ENCODE assay signal across 20 mouse cellular contexts in genomic region chr14:47646696-47647516, GRCm38 (mm10). TPM values are rescaled to one million over a fixed set of nuclear protein-coding genes. Genes with fewer than 3 reads are reported as not detected.
DNase-seq lines count a peak whose midpoint lies in the region; ATAC-seq and TF ChIP-seq lines count a peak whose summit lies in the region.
"Had no signal": no experiment of that assay in that cellular context is flagged by ENCODE, and none has a peak within 500 bp of the region (broad histone marks: within the 10 kb centered on the region; RNA-seq: fewer than 3 reads in every experiment).

No protein-coding gene starts in this region.

- H3K4me3 ChIP-seq in liver, adult 2 months (ENCODE audit: insufficient read depth, low read depth, low read length): no peak overlapping the region
- no peak overlapping the region for H3K4me3 ChIP-seq in liver, postnatal 0 days (ENCODE audit: low read depth, low read length)
- no peak overlapping the region for H3K4me3 ChIP-seq in ES-E14 (ENCODE audit: insufficient read depth in 1 of 2, low read depth in 1 of 2, low read length in 2 of 2, poor library complexity in 1 of 2, severe bottlenecking in 1 of 2)
- H3K4me3 ChIP-seq: embryonic facial prominence, embryonic 15.5 days; erythroblast, embryonic 14.5 days; forebrain, embryonic 10.5 days; heart, embryonic 15.5 days; hindbrain, embryonic 13.5 days had no signal

- TF ChIP-seq EP300 in liver, postnatal 0 days (IDR thresholded peaks at IDR 0.05; ENCODE audit: low read depth): no peak

- peak overlapping the region; percentile 44; the same call in 1 of the 2 replicates for H3K27ac ChIP-seq in liver, adult 2 months (replicated peaks; ENCODE audit: insufficient read depth, low read depth, low read length)
- no peak overlapping the region for H3K27ac ChIP-seq in liver, postnatal 0 days (ENCODE audit: low read depth)
- peak overlapping the region; percentile 95 for H3K27ac ChIP-seq in ES-E14 (ENCODE audit: insufficient read depth, low read depth, low read length, poor library complexity, severe bottlenecking)
- H3K27ac ChIP-seq: embryonic facial prominence, embryonic 15.5 days; forebrain, embryonic 10.5 days; heart, embryonic 15.5 days; hindbrain, embryonic 13.5 days had no signal

- H3K27me3 ChIP-seq in liver, adult 2 months (ENCODE audit: control insufficient read depth, insufficient read depth, low read length): no peaks in the 10 kb centered on the region
- H3K27me3 ChIP-seq in liver, postnatal 0 days (ENCODE audit: insufficient read depth, low read length): no peaks in the 10 kb centered on the region
- H3K27me3 ChIP-seq: embryonic facial prominence, embryonic 15.5 days; heart, embryonic 15.5 days had no signal

- no peaks in the 10 kb centered on the region for H3K9me3 ChIP-seq in liver, postnatal 0 days (ENCODE audit: low read length)
- no peaks in the 10 kb centered on the region for H3K9me3 ChIP-seq in ES-E14 (ENCODE audit: control insufficient read depth, insufficient read depth, low read depth, low read length)
- H3K9me3 ChIP-seq: embryonic facial prominence, embryonic 15.5 days; forebrain, embryonic 10.5 days; heart, embryonic 15.5 days; hindbrain, embryonic 13.5 days had no signal

- WGBS in liver, adult 2 months: 72% methylated on average over 9 of the region's 9 CpGs
- WGBS in liver, postnatal 0 days (ENCODE audit: insufficient replicate concordance): 65% methylated on average over 8 of the region's 9 CpGs

- H3K36me3 ChIP-seq in liver, adult 2 months (ENCODE audit: control insufficient read depth, insufficient read depth, low read length): no peaks in the 10 kb centered on the region
- no peaks in the 10 kb centered on the region for H3K36me3 ChIP-seq in liver, postnatal 0 days (replicated peaks; ENCODE audit: insufficient read depth, low read length)
- no peaks in the 10 kb centered on the region for H3K36me3 ChIP-seq in ES-E14 (ENCODE audit: control insufficient read depth, insufficient read depth, low read length, poor library complexity, severe bottlenecking)
- H3K36me3 ChIP-seq: embryonic facial prominence, embryonic 15.5 days; forebrain, embryonic 10.5 days; heart, embryonic 15.5 days; hindbrain, embryonic 13.5 days had no signal

- peaks cover 6% of the 10 kb centered on the region; the same call in 1 of the 2 replicates for H3K79me2 ChIP-seq in liver, adult 2 months (ENCODE audit: control insufficient read depth, insufficient read depth, low read length)

- H3K9ac ChIP-seq in liver, adult 2 months (ENCODE audit: low read depth, low read length): no peak overlapping the region
- H3K9ac ChIP-seq in liver, postnatal 0 days (replicated peaks): no peak overlapping the region
- no peak overlapping the region; the same call in 1 of the 2 replicates for H3K9ac ChIP-seq in ES-E14 (ENCODE audit: insufficient read depth, low read depth, low read length, poor library complexity, severe bottlenecking)
- H3K9ac ChIP-seq: embryonic facial prominence, embryonic 15.5 days; heart, embryonic 15.5 days; hindbrain, embryonic 13.5 days had no signal

- no peak for DNase-seq in liver, adult 2 months (ENCODE audit: extremely low read depth, low read depth, low spot score)
- DNase-seq in liver, postnatal 0 days: no peak
- DNase-seq in ES-E14 (ENCODE audit: low read depth, low spot score) (no peak), R1 (ENCODE audit: low read depth, low spot score) (peak; percentile 83)
- no peak for DNase-seq in frontal cortex, postnatal 25 days (ENCODE audit: low spot score in 2 of 2)
- DNase-seq in right cerebral cortex, adult 18-20 months: no peak
- DNase-seq in urinary bladder, postnatal 36 days (ENCODE audit: low spot score in 2 of 2): no peak
- DNase-seq: cerebellum, adult 2 months; cerebellum, postnatal 14 days; embryo, embryonic 11 days; gastrocnemius, postnatal 36 days had no signal

- in situ Hi-C loops in ES-E14 (cut with MboI; ENCODE audit: low sequenced_read_pairs in 2 of 2, unreplicated experiment in 2 of 2): no loop called here

- H3K4me1 ChIP-seq in liver, adult 2 months (ENCODE audit: control insufficient read depth, insufficient read depth, low read length): peaks cover 7% of the 10 kb centered on the region
- H3K4me1 ChIP-seq in liver, postnatal 0 days (ENCODE audit: insufficient read depth): peaks cover 13% of the 10 kb centered on the region; the same call in 1 of the 2 replicates
- H3K4me1 ChIP-seq in ES-E14 (ENCODE audit: control insufficient read depth in 2 of 2, insufficient read depth in 2 of 2, low read length in 2 of 2, poor library complexity in 1 of 2): peaks cover 8 to 11% of the 10 kb centered on the region in 2 experiments; a peak in 3 of 4 replicates

- H3K4me2 ChIP-seq in liver, postnatal 0 days (ENCODE audit: low read depth, low read length): no peak overlapping the region
- H3K4me2 ChIP-seq: embryonic facial prominence, embryonic 15.5 days; heart, embryonic 11.5 days; hindbrain, embryonic 13.5 days had no signal

- TF ChIP-seq CTCF in liver, adult 2 months (IDR thresholded peaks at IDR 0.05; ENCODE audit: low read depth, low read length): no peak
- no peak for TF ChIP-seq CTCF in liver, postnatal 0 days (IDR thresholded peaks at IDR 0.05; ENCODE audit: low read depth)

- no peak for ATAC-seq in liver, postnatal 0 days
- ATAC-seq: activated CD4-positive, CD25-positive, alpha-beta regulatory T cell, adult 4 months; forebrain, embryonic 14.5 days; intestine, embryonic 16.5 days had no signal

- no peak for TF ChIP-seq POLR2A in liver, adult 2 months (IDR thresholded peaks at IDR 0.05; ENCODE audit: extremely low read depth, insufficient read depth, low read length)

TF ChIP-seq in ES-E14, 5 proteins besides CTCF, POLR2A, EP300 and RAD21:
- TF ChIP-seq HCFC1 (IDR thresholded peaks at IDR 0.05; ENCODE audit: borderline replicate concordance, insufficient read depth, low read length): no peak
- TF ChIP-seq ZC3H11A (IDR thresholded peaks at IDR 0.05; ENCODE audit: borderline replicate concordance, low read depth, low read length): no peak
- no peak for TF ChIP-seq CHD2 (IDR thresholded peaks at IDR 0.05; ENCODE audit: low read depth, low read length)
- no peak for TF ChIP-seq ZNF384 (IDR thresholded peaks at IDR 0.05; ENCODE audit: low read depth, low read length)
- no peak for TF ChIP-seq MAFK (IDR thresholded peaks at IDR 0.05; ENCODE audit: insufficient read depth, low read depth, low read length)

RNA-seq across cellular contexts. Expression of gene Ktn1, which starts 1.3 kb away (rescaled TPM):
- total RNA-seq in liver, adult 2 months (2014; rRNA removed): 14.2 and 18.4 TPM in 2 replicates
- polyA plus RNA-seq in liver, adult 2 months (2012; rRNA removed): 1.0 and 1.9 TPM in 2 replicates
- polyA plus RNA-seq in liver, postnatal 0 days (2015; fragmentation: Nextera tagmentation; extraction: Ambion mirVana): 16.7 and 17.4 TPM in 2 replicates
- total RNA-seq in ES-E14 (2012; rRNA removed): 87.6 and 155 TPM in 2 replicates
